Mouse (Mus musculus): Measurements from ENCODE around the gene Mamdc4. TPM values are rescaled to one million over a fixed set of nuclear protein-coding genes. Genes with fewer than 3 reads are reported as not detected.

The Mamdc4 gene
- polyA plus RNA-seq, 1 experiment from 2014 or later, result 1.5 TPM

DNA sequence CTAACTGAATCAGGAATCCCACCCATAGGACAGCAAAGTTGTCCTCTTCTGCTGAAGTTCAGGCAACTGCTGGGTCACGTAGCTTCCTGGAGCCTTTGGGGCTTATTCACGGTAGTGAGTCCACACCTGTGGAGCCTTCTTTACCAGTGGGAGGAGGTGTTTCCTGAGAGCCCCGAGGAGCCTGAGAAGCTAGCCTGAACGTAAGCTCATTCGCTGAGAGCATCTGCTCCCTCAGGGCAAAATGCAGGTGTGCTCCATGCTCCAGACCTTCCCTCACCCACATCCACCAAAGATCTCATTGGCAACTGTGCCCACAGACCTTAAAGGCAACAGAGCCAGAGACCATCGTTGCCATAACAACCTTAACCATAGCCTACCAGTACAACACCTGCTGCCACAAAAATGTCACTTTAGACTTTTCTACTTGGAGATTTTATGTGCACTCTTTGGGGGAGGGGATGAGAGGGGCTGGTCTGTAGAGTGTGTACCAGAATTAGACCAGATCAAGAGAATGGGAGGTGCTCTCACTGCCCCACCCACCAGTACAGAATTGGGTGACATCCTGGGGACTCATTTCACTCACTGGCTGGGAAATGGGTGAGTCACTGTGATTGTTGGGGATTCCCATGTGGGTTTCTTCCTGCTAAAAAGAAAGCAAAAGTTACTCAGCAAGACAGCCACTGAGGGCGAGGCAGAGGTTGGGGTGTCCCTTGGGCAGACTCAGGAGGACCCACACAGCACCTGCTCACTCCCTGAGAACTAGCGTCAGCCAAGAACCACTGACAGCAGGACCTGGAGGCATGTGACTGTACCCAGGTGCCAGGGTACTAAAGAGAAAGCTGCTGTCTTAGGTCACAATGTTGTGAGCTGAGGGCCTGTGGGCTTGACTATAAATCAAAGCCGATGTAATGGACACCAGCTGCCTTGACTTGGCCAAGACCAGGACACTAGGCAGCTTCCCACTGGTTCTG is 25.3 kb downstream of the Mamdc4 start:
- Histone ChIP-seq H3K36me3 (ENCODE audit: control insufficient read depth, insufficient read depth, low read length) (no peaks in the 10 kb centered on the region), H3K4me3 (ENCODE audit: low read depth, low read length) (no peak overlapping the region), H3K9ac (ENCODE audit: low read length) (no peak overlapping the region), H3K9me3 (ENCODE audit: control insufficient read depth, low read length) (no peaks in the 10 kb centered on the region), H3K27ac (ENCODE audit: low read depth, low read length) (no peak overlapping the region), H3K4me2 (ENCODE audit: low read depth) (no peak overlapping the region), H3K4me1 (ENCODE audit: control insufficient read depth, insufficient read depth, low read length) (peaks cover 5% of the 10 kb centered on the region), H3K27me3 (ENCODE audit: control insufficient read depth, insufficient read depth, low read length) (no peaks in the 10 kb centered on the region)
- no peak for ATAC-seq (ENCODE audit: insufficient read depth, low FRiP score, low TSS enrichment)
- 80% methylated on average over 9 of the region's 9 CpGs for WGBS
- no peak for DNase-seq (ENCODE audit: low spot score)

DNA sequence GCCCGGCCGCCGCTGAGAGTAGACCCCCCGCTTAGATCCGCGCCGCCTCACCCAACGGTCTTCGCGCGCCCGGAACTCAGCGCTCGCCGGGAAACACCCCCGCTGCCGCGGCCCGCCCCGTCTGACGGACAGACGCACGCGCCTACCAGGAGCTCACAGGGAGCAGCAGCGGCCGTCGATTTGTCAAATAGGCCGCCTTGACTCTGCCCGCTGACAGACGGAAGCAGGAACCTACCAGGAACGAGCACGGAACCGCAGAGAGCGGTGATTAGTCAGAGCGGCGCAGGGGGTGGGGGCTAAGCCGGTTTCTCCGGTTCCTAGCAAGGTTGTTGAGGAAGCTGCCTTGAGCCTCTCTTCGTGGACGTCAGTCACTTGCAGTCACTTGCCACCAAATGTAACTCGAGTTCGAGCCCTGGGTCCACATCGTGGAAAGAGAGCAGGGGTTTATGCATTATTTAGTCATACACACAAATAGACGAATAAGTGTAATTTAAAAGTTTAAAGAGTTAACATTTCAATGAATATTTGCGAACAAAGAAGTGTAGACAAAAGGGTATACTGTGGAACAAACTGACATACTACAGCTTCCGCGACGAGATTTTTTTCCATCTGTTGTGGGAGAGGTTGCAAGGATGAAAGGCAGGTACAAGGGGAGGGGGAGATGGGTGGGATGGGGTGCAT is 27.7 kb downstream of the Mamdc4 start, which contains the start of gene Traf2:
Traf2 (minus strand) TSS at position 130 of the 681 bp plus-strand sequence.
- Histone ChIP-seq H3K4me1 (ENCODE audit: control insufficient read depth, insufficient read depth, low read length) (peaks cover 5% of the 10 kb centered on the region), H3K9me3 (ENCODE audit: control insufficient read depth, low read length) (no peaks in the 10 kb centered on the region), H3K9ac (ENCODE audit: low read length) (peak within 1 kb of the TSS; percentile 61), H3K4me2 (ENCODE audit: low read depth) (peak within 1 kb of the TSS; percentile 63), H3K36me3 (ENCODE audit: control insufficient read depth, insufficient read depth, low read length) (no peaks in the 10 kb centered on the region), H3K27me3 (ENCODE audit: control insufficient read depth, insufficient read depth, low read length) (no peaks in the 10 kb centered on the region), H3K27ac (ENCODE audit: low read depth, low read length) (peak within 1 kb of the TSS; percentile 31; the same call in 1 of the 2 replicates), H3K4me3 (ENCODE audit: low read depth, low read length) (peak within 1 kb of the TSS; percentile 62)
- WGBS, result 3% methylated on average over 48 of the region's 48 CpGs
- peak; percentile 99 for DNase-seq (ENCODE audit: low spot score)
- peak; percentile 97 for ATAC-seq (ENCODE audit: insufficient read depth, low FRiP score, low TSS enrichment)

GRCm38 (mm10) chr2:25545996-25546810 is 28.4 kb downstream of the Mamdc4 start:
- 10% methylated on average over 36 of the region's 43 CpGs for WGBS
- no peak for DNase-seq (ENCODE audit: low spot score)
- Histone ChIP-seq H3K4me1 (ENCODE audit: control insufficient read depth, insufficient read depth, low read length) (peaks cover 5% of the 10 kb centered on the region), H3K27me3 (ENCODE audit: control insufficient read depth, insufficient read depth, low read length) (no peaks in the 10 kb centered on the region), H3K27ac (ENCODE audit: low read depth, low read length) (peak overlapping the region; percentile 31; the same call in 1 of the 2 replicates), H3K4me2 (ENCODE audit: low read depth) (peak overlapping the region; percentile 63), H3K4me3 (ENCODE audit: low read depth, low read length) (peak overlapping the region; percentile 62), H3K36me3 (ENCODE audit: control insufficient read depth, insufficient read depth, low read length) (no peaks in the 10 kb centered on the region), H3K9ac (ENCODE audit: low read length) (peak overlapping the region; percentile 61), H3K9me3 (ENCODE audit: control insufficient read depth, low read length) (no peaks in the 10 kb centered on the region)
- peak; percentile 64 for ATAC-seq (ENCODE audit: insufficient read depth, low FRiP score, low TSS enrichment)

DNA sequence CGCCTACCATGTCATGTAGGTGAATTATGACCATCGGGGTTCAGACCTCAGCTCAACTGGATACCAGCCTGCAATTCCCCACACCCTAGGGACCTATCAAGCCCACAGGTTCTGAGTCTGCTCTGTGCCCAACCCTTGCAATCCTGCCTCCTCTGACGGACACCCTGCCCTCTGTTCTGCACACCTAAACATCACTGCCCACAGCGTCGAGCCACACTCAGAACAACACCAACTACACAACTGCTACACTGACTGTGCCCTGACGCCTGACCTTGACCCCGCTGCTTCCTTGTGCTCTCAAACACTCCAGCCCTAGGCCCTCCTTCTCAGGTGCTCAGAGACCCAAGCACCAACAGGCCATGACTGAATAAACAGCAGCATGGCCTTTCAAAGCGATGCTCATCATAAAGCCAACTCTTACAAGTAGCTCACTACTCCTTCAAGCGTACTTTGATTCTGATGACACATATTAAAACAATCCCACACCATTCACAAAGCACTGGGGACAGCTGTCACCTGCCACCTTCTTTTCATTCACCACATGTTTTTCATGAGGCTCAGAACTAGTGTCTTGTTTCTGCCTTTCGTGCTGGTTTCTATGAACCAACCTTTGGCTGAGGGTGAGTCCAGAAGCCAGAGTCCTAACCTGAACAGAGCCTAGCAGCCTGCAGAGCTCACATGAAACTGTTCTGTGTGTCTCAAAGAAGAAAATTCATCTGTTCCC is 32.8 kb downstream of the Mamdc4 start:
- 82% methylated on average over 10 of the region's 10 CpGs for WGBS

DNA sequence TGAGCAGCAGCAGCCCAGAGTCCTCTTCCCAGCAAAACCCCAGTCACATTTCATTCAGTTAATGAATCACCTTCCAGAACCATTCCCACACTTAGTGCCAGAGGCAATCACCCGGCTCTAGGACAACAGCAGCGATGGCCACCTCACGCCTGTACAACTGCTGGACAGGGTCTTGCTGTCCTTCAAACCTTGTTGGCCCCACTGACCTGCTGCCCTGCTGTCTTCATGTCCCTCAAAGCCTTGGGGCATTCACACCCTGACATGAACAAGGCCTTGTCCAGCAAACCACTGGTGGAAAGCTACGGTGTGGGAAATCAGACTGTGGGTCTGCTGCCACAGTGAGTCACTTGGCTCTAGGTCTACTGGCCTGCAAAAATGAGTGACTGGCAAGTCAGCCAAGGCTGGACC is 34.1 kb downstream of the Mamdc4 start:
- Histone ChIP-seq H3K36me3 (ENCODE audit: control insufficient read depth, insufficient read depth, low read length) (no peaks in the 10 kb centered on the region), H3K4me2 (ENCODE audit: low read depth) (no peak overlapping the region), H3K4me3 (ENCODE audit: low read depth, low read length) (no peak overlapping the region), H3K27ac (ENCODE audit: low read depth, low read length) (no peak overlapping the region), H3K4me1 (ENCODE audit: control insufficient read depth, insufficient read depth, low read length) (no peaks in the 10 kb centered on the region), H3K9me3 (ENCODE audit: control insufficient read depth, low read length) (no peaks in the 10 kb centered on the region), H3K9ac (ENCODE audit: low read length) (no peak overlapping the region), H3K27me3 (ENCODE audit: control insufficient read depth, insufficient read depth, low read length) (no peaks in the 10 kb centered on the region)
- no peak for ATAC-seq (ENCODE audit: insufficient read depth, low FRiP score, low TSS enrichment)
- 93% methylated on average over 4 of the region's 4 CpGs for WGBS
- DNase-seq (ENCODE audit: low spot score), result no peak

More for the DNA sequence above, 32.8 kb downstream of the Mamdc4 start:
- H3K9ac ChIP-seq (ENCODE audit: low read length), result no peak overlapping the region
- no peak for DNase-seq (ENCODE audit: low spot score)
- no peak for ATAC-seq (ENCODE audit: insufficient read depth, low FRiP score, low TSS enrichment)
- H3K4me2 ChIP-seq (ENCODE audit: low read depth), result no peak overlapping the region
- H3K27me3 ChIP-seq (ENCODE audit: control insufficient read depth, insufficient read depth, low read length), result no peaks in the 10 kb centered on the region
- H3K4me1 ChIP-seq (ENCODE audit: control insufficient read depth, insufficient read depth, low read length), result peaks cover 5% of the 10 kb centered on the region
- H3K9me3 ChIP-seq (ENCODE audit: control insufficient read depth, low read length), result no peaks in the 10 kb centered on the region
- H3K27ac ChIP-seq (ENCODE audit: low read depth, low read length), result no peak overlapping the region
- no peaks in the 10 kb centered on the region for H3K36me3 ChIP-seq (ENCODE audit: control insufficient read depth, insufficient read depth, low read length)
- no peak overlapping the region for H3K4me3 ChIP-seq (ENCODE audit: low read depth, low read length)

GRCm38 (mm10) chr2:25536531-25536930 is 38.1 kb downstream of the Mamdc4 start:
- Histone ChIP-seq H3K9me3 (ENCODE audit: control insufficient read depth, low read length) (no peaks in the 10 kb centered on the region), H3K36me3 (ENCODE audit: control insufficient read depth, insufficient read depth, low read length) (no peaks in the 10 kb centered on the region; the same call in 1 of the 2 replicates), H3K27ac (ENCODE audit: low read depth, low read length) (no peak overlapping the region), H3K4me2 (ENCODE audit: low read depth) (no peak overlapping the region), H3K4me3 (ENCODE audit: low read depth, low read length) (no peak overlapping the region), H3K27me3 (ENCODE audit: control insufficient read depth, insufficient read depth, low read length) (no peaks in the 10 kb centered on the region), H3K9ac (ENCODE audit: low read length) (no peak overlapping the region), H3K4me1 (ENCODE audit: control insufficient read depth, insufficient read depth, low read length) (no peaks in the 10 kb centered on the region)
- ATAC-seq (ENCODE audit: insufficient read depth, low FRiP score, low TSS enrichment), result no peak
- no peak for DNase-seq (ENCODE audit: low spot score)
- 90% methylated on average over 8 of the region's 8 CpGs for WGBS

DNA sequence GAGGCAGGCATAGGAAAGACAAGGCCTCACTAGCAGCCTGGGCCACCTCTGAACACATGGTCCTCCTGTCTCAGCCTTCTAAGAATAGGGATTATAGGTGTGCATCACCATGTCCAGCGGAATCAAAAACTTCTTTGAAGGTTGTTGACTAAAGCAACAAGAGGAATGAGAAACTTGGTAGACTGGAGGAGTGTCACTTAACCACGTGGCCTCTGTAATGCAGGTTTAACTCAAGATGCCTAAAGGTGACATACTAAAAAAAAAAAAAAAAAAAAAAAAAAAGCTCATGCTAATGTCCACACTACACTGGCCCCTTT is 39.8 kb downstream of the Mamdc4 start:
- Histone ChIP-seq H3K27me3 (ENCODE audit: control insufficient read depth, insufficient read depth, low read length) (no peaks in the 10 kb centered on the region), H3K9ac (ENCODE audit: low read length) (no peak overlapping the region), H3K9me3 (ENCODE audit: control insufficient read depth, low read length) (no peaks in the 10 kb centered on the region), H3K4me1 (ENCODE audit: control insufficient read depth, insufficient read depth, low read length) (no peaks in the 10 kb centered on the region), H3K4me2 (ENCODE audit: low read depth) (no peak overlapping the region), H3K27ac (ENCODE audit: low read depth, low read length) (no peak overlapping the region), H3K36me3 (ENCODE audit: control insufficient read depth, insufficient read depth, low read length) (peaks cover 5% of the 10 kb centered on the region; the same call in 1 of the 2 replicates), H3K4me3 (ENCODE audit: low read depth, low read length) (no peak overlapping the region)
- ATAC-seq (ENCODE audit: insufficient read depth, low FRiP score, low TSS enrichment) (no peak), DNase-seq (ENCODE audit: low spot score) (no peak)
- 87% methylated on average over 2 of the region's 2 CpGs for WGBS
